Mouse (Mus musculus): ENCODE measurements around the gene Urad.

The Urad gene

GRCm38 (mm10) chr5:147269926-147270672 is 52.1 kb downstream of the Urad start, which contains the start of gene Pdx1:
Gene Pdx1, plus strand, starts transcription at chr5:147269959.
- no peak for DNase-seq (ENCODE audit: low read depth)

DNA sequence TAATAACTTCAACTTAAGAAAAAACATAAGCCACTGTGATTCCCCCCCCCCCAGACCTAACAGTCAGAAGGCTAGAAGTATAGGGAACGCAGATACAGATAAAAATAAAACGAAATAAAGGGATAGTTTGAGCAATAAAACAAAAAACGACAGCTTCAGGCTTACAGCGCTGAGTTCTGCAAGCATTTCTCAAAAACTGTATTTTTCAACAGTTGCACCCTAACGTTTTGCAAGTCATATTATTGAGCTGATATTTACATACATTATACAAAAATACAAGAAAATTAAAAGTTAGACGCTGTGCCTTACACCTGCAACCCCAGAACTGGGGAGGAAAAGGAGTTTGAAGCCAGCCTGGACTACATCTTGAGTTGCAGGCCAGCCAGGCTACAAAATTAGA is 52.9 kb downstream of the Urad start:
- DNase-seq (ENCODE audit: low read depth): no peak

DNA sequence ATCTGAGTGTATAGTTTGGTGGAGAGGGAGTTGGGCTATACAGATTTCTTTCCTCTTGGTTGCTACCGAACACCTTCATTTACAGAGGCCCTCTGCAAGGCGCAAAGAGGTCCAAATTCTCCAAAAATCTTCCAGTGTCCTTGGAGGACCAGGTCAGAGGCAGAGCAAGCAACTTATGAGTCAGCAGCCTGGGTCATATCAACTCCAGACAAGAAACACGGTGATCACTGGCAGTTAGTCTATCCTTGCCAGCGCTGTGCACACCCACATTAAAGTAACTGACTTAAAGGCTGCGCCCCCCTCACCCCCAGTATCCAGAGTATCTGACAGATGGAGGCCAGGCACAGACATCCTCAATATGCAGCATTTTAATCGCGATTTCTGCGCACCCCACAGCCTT is 53.5 kb downstream of the Urad start:
- DNase-seq (ENCODE audit: low read depth): no peak

- no peak for DNase-seq (ENCODE audit: low read depth)
Observed at GRCm38 (mm10) chr5:147267434-147267833, 54.8 kb downstream of the Urad start.
